Comparison of ENCODE assay signal across 9 mouse cellular contexts in genomic region chr11:50403367-50404014, GRCm38 (mm10). TPM values are rescaled to one million over a fixed set of nuclear protein-coding genes. Genes with fewer than 3 reads are reported as not detected.
A peak's percentile ranks its signal among the peaks of the same experiment; 100 is the strongest.
DNase-seq lines count a peak whose midpoint lies in the region; ATAC-seq and TF ChIP-seq lines count a peak whose summit lies in the region.
"Had no signal": no experiment of that assay in that cellular context is flagged by ENCODE, and none has a peak within 500 bp of the region (broad histone marks: within the 10 kb centered on the region; RNA-seq: fewer than 3 reads in every experiment).

No protein-coding gene starts in this region.

- ATAC-seq in lung, embryonic 14.5 days (ENCODE audit: insufficient read depth) = peak; percentile 63
- ATAC-seq in intestine, embryonic 16.5 days = no peak
- ATAC-seq: midbrain, embryonic 16.5 days had no signal

- no peaks in the 10 kb centered on the region for H3K4me1 ChIP-seq in lung, embryonic 14.5 days (ENCODE audit: insufficient read depth)
- H3K4me1 ChIP-seq in limb, embryonic 10.5 days = no peaks in the 10 kb centered on the region
- H3K4me1 ChIP-seq in intestine, embryonic 16.5 days (ENCODE audit: control insufficient read depth, insufficient read depth, low read length) = no peaks in the 10 kb centered on the region
- H3K4me1 ChIP-seq: embryonic facial prominence, embryonic 13.5 days had no signal

- H3K4me3 ChIP-seq in lung, embryonic 14.5 days (ENCODE audit: low read depth, low read length) = no peak overlapping the region
- H3K4me3 ChIP-seq in limb, embryonic 10.5 days = no peak overlapping the region
- H3K4me3 ChIP-seq in intestine, embryonic 16.5 days (ENCODE audit: low read length) = no peak overlapping the region
- H3K4me3 ChIP-seq: embryonic facial prominence, embryonic 13.5 days had no signal

- no peaks in the 10 kb centered on the region for H3K9me3 ChIP-seq in lung, embryonic 14.5 days (ENCODE audit: low read depth, low read length)
- no peaks in the 10 kb centered on the region for H3K9me3 ChIP-seq in limb, embryonic 10.5 days (replicated peaks)
- no peaks in the 10 kb centered on the region for H3K9me3 ChIP-seq in intestine, embryonic 16.5 days (ENCODE audit: control insufficient read depth, low read length)
- H3K9me3 ChIP-seq: embryonic facial prominence, embryonic 13.5 days had no signal

- no peak overlapping the region for H3K9ac ChIP-seq in lung, embryonic 14.5 days
- no peak overlapping the region for H3K9ac ChIP-seq in intestine, embryonic 16.5 days (ENCODE audit: low read depth, low read length)
- H3K9ac ChIP-seq: embryonic facial prominence, embryonic 13.5 days had no signal

- DNase-seq in lung, embryonic 14.5 days = peak; percentile 64
- no peak for DNase-seq in lung, adult 18-20 months
- peak; percentile 63 for DNase-seq in brain, adult 2 months (ENCODE audit: low read depth, low spot score)
- DNase-seq in fibroblast of lung, adult 2 months (ENCODE audit: low read depth) = peak; percentile 25
- DNase-seq in kidney, postnatal 4 days = peak; percentile 37 to 56
- no peak for DNase-seq in limb, embryonic 10.5 days (ENCODE audit: low spot score)

- H3K27ac ChIP-seq in lung, embryonic 14.5 days (ENCODE audit: low read depth) = no peak overlapping the region
- no peak overlapping the region for H3K27ac ChIP-seq in limb, embryonic 10.5 days
- no peak overlapping the region for H3K27ac ChIP-seq in intestine, embryonic 16.5 days (ENCODE audit: low read length)
- H3K27ac ChIP-seq: embryonic facial prominence, embryonic 13.5 days had no signal

- no peak for TF ChIP-seq CTCF in lung, embryonic 14.5 days (IDR thresholded peaks at IDR 0.05; ENCODE audit: low read depth)

- no peaks in the 10 kb centered on the region for H3K27me3 ChIP-seq in lung, embryonic 14.5 days (ENCODE audit: insufficient read depth, low read length)
- no peaks in the 10 kb centered on the region for H3K27me3 ChIP-seq in limb, embryonic 10.5 days (ENCODE audit: low read depth, poor library complexity, severe bottlenecking)
- H3K27me3 ChIP-seq in intestine, embryonic 16.5 days (replicated peaks; ENCODE audit: control insufficient read depth, insufficient read depth, low read length) = no peaks in the 10 kb centered on the region
- H3K27me3 ChIP-seq: embryonic facial prominence, embryonic 13.5 days had no signal

- H3K36me3 ChIP-seq in lung, embryonic 14.5 days (ENCODE audit: insufficient read depth) = peaks cover 32% of the 10 kb centered on the region
- peaks cover 81% of the 10 kb centered on the region for H3K36me3 ChIP-seq in limb, embryonic 10.5 days
- peaks cover 6% of the 10 kb centered on the region; the same call in 1 of the 2 replicates for H3K36me3 ChIP-seq in intestine, embryonic 16.5 days (ENCODE audit: control insufficient read depth, insufficient read depth, low read length)

- WGBS in lung, embryonic 14.5 days = 67% methylated on average over 10 of the region's 10 CpGs
- WGBS in limb, embryonic 10.5 days = 87% methylated on average over 10 of the region's 10 CpGs
- WGBS in intestine, embryonic 16.5 days = 70% methylated on average over 10 of the region's 10 CpGs

- no peak overlapping the region for H3K4me2 ChIP-seq in lung, embryonic 14.5 days
- H3K4me2 ChIP-seq in intestine, embryonic 16.5 days (ENCODE audit: low read depth, low read length) = no peak overlapping the region
- H3K4me2 ChIP-seq: embryonic facial prominence, embryonic 13.5 days had no signal

RNA-seq across cellular contexts. Expression of gene Hnrnph1, which starts 26.7 kb away (rescaled TPM):
- polyA plus RNA-seq in lung, embryonic 14.5 days (2014; fragmentation: Nextera tagmentation; extraction: Ambion mirVana) = 573 and 582 TPM in 2 replicates
- polyA plus RNA-seq in limb, embryonic 10.5 days (2016; fragmentation: Nextera tagmentation; extraction: Ambion mirVana) = 586 and 668 TPM in 2 replicates
- polyA plus RNA-seq in intestine, embryonic 16.5 days (2015; fragmentation: Nextera tagmentation; extraction: Ambion mirVana) = 243 and 262 TPM in 2 replicates

RNA-seq across cellular contexts. Expression of gene Rufy1, which starts 27.4 kb away (rescaled TPM):
- 24.4 and 25.9 TPM in 2 replicates for polyA plus RNA-seq in lung, embryonic 14.5 days (2014; fragmentation: Nextera tagmentation; extraction: Ambion mirVana)
- 22.5 and 22.6 TPM in 2 replicates for polyA plus RNA-seq in limb, embryonic 10.5 days (2016; fragmentation: Nextera tagmentation; extraction: Ambion mirVana)
- 19.5 and 20.2 TPM in 2 replicates for polyA plus RNA-seq in intestine, embryonic 16.5 days (2015; fragmentation: Nextera tagmentation; extraction: Ambion mirVana)

RNA-seq across cellular contexts. Expression of gene Cby3, which starts 49.2 kb away (rescaled TPM):
- 0.37 and 0.66 TPM in 2 replicates for polyA plus RNA-seq in lung, embryonic 14.5 days (2014; fragmentation: Nextera tagmentation; extraction: Ambion mirVana)
- 0.43 TPM in 1 of 2 replicates, not detected in the other for polyA plus RNA-seq in limb, embryonic 10.5 days (2016; fragmentation: Nextera tagmentation; extraction: Ambion mirVana)
- 0.20 and 0.21 TPM in 2 replicates for polyA plus RNA-seq in intestine, embryonic 16.5 days (2015; fragmentation: Nextera tagmentation; extraction: Ambion mirVana)

Comparison
In these comparisons a context has a peak if more than half of its experiments do, and no peak if none do; other contexts are left out.
1. DNase-seq: peak in lung, embryonic 14.5 days (single experiment), brain, adult 2 months (single experiment), fibroblast of lung, adult 2 months (single experiment) and kidney, postnatal 4 days (2 of 2); none in lung, adult 18-20 months (0 of 2) and limb, embryonic 10.5 days (single experiment).